23 mouse cellular contexts compared by ENCODE assay signal in the genomic region with DNA sequence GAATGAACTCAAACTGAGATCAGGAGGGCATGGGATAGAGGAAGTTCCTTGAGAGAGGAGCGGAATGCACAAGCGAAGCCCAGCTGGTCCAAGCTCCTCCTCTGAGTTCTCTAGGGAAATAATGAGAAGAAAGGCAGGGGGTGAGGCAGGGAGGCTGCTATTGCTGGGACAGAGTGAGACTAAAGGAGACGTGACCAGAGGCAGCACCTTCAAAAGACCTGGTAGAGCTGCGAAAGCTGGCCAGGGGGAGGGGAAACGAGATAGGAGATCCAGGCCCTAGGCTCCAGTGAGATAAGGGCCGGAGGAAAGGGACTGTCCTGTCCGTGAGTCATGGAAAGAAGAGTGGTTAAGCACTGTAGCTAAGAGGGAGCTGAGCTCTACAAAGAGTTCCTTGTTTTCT. TPM values are rescaled to one million over a fixed set of nuclear protein-coding genes. Genes with fewer than 3 reads are reported as not detected.
DNase-seq lines count a peak whose midpoint lies in the region; ATAC-seq lines count a peak whose summit lies in the region.
"Had no signal": no experiment of that assay in that cellular context is flagged by ENCODE, and none has a peak within 500 bp of the region (broad histone marks: within the 10 kb centered on the region; RNA-seq: fewer than 3 reads in every experiment).

No protein-coding gene starts in this region.

- no peak for DNase-seq in heart, adult 8-10 months (ENCODE audit: low spot score)
- DNase-seq in liver, embryonic 11.5 days (ENCODE audit: low spot score), result no peak
- no peak for DNase-seq in liver
- DNase-seq in left cerebral cortex, postnatal 14 days (ENCODE audit: low spot score in 2 of 2), result no peak
- DNase-seq: adrenal gland, adult 8-10 months; cerebellum, adult 11 months; cerebellum, postnatal 25 days; gastrocnemius, adult 2 months; kidney, adult 8-10 months; lung, postnatal 14 days; right cerebral cortex, postnatal 25 days; thymus, postnatal 36 days had no signal

- H3K9ac ChIP-seq in heart, embryonic 12.5 days, result no peak overlapping the region
- H3K9ac ChIP-seq in liver, embryonic 11.5 days (ENCODE audit: low read depth, low read length), result no peak overlapping the region
- no peak overlapping the region for H3K9ac ChIP-seq in intestine, embryonic 16.5 days (ENCODE audit: low read depth, low read length)
- no peak overlapping the region for H3K9ac ChIP-seq in stomach, embryonic 16.5 days (ENCODE audit: low read length)
- H3K9ac ChIP-seq: heart, embryonic 13.5 days; hindbrain, embryonic 15.5 days; liver, embryonic 15.5 days; neural tube, embryonic 12.5 days had no signal

- ATAC-seq in heart, embryonic 12.5 days (ENCODE audit: insufficient number of reproducible peaks, low FRiP score), result peak; percentile 43; the same call in 1 of the 2 replicates
- ATAC-seq in liver, embryonic 11.5 days (replicated peaks; ENCODE audit: low FRiP score), result peak; percentile 22; the same call in 1 of the 2 replicates
- peak; percentile 43 for ATAC-seq in intestine, embryonic 16.5 days
- peak; percentile 77; the same call in 1 of the 2 replicates for ATAC-seq in stomach, embryonic 16.5 days (ENCODE audit: insufficient read depth, low FRiP score)
- ATAC-seq: CD4-positive, CD25-positive, alpha-beta regulatory T cell, adult 4 months had no signal

- H3K27me3 ChIP-seq in heart, embryonic 12.5 days (replicated peaks), result peaks cover 59% of the 10 kb centered on the region
- H3K27me3 ChIP-seq in liver, embryonic 11.5 days (replicated peaks; ENCODE audit: control insufficient read depth, insufficient read depth, low read length), result no peaks in the 10 kb centered on the region
- H3K27me3 ChIP-seq in intestine, embryonic 16.5 days (replicated peaks; ENCODE audit: control insufficient read depth, insufficient read depth, low read length), result no peaks in the 10 kb centered on the region
- H3K27me3 ChIP-seq in stomach, embryonic 16.5 days (ENCODE audit: control insufficient read depth, insufficient read depth, low read length), result no peaks in the 10 kb centered on the region
- H3K27me3 ChIP-seq: hindbrain, embryonic 15.5 days; liver, embryonic 15.5 days; neural tube, embryonic 12.5 days had no signal

- intact Hi-C loops in left cerebral cortex, postnatal 14 days (cut with DNase I), result loop anchor here (10.0 kb wide), 1 partner anchor 471 kb away; no protein-coding TSS in a partner anchor

- no peaks in the 10 kb centered on the region for H3K9me3 ChIP-seq in heart, embryonic 12.5 days (replicated peaks)
- H3K9me3 ChIP-seq in liver, embryonic 11.5 days (ENCODE audit: control insufficient read depth, low read length), result no peaks in the 10 kb centered on the region
- no peaks in the 10 kb centered on the region for H3K9me3 ChIP-seq in intestine, embryonic 16.5 days (ENCODE audit: control insufficient read depth, low read length)
- H3K9me3 ChIP-seq in stomach, embryonic 16.5 days (replicated peaks; ENCODE audit: control insufficient read depth, low read length), result no peaks in the 10 kb centered on the region
- H3K9me3 ChIP-seq: heart, embryonic 13.5 days; hindbrain, embryonic 15.5 days; limb, embryonic 10.5 days; liver, embryonic 15.5 days; megakaryocyte, embryonic 14.5 days; neural tube, embryonic 12.5 days had no signal

- H3K27ac ChIP-seq in heart, embryonic 12.5 days (ENCODE audit: poor library complexity, severe bottlenecking), result no peak overlapping the region
- no peak overlapping the region for H3K27ac ChIP-seq in liver, embryonic 11.5 days (ENCODE audit: low read depth, low read length)
- H3K27ac ChIP-seq in intestine, embryonic 16.5 days (ENCODE audit: low read length), result peak overlapping the region; percentile 90
- H3K27ac ChIP-seq in stomach, embryonic 16.5 days (ENCODE audit: low read length), result no peak overlapping the region; the same call in 1 of the 2 replicates
- H3K27ac ChIP-seq: gastrocnemius, adult 2 months; heart, embryonic 13.5 days; hindbrain, embryonic 15.5 days; limb, embryonic 10.5 days; neural tube, embryonic 12.5 days had no signal

- no peak overlapping the region for H3K4me3 ChIP-seq in heart, embryonic 12.5 days
- H3K4me3 ChIP-seq in liver, embryonic 11.5 days (ENCODE audit: low read depth, low read length), result no peak overlapping the region
- H3K4me3 ChIP-seq in intestine, embryonic 16.5 days (ENCODE audit: low read length), result no peak overlapping the region
- no peak overlapping the region for H3K4me3 ChIP-seq in stomach, embryonic 16.5 days (replicated peaks; ENCODE audit: low read length)
- H3K4me3 ChIP-seq: gastrocnemius, adult 2 months; heart, embryonic 13.5 days; hindbrain, embryonic 15.5 days; limb, embryonic 10.5 days; liver, embryonic 15.5 days; megakaryocyte, embryonic 14.5 days; neural tube, embryonic 12.5 days had no signal

- H3K4me1 ChIP-seq in heart, embryonic 12.5 days (replicated peaks), result peaks cover 18% of the 10 kb centered on the region
- peaks cover 10% of the 10 kb centered on the region for H3K4me1 ChIP-seq in liver, embryonic 11.5 days (replicated peaks; ENCODE audit: control insufficient read depth, insufficient read depth, low read length)
- H3K4me1 ChIP-seq in intestine, embryonic 16.5 days (ENCODE audit: control insufficient read depth, insufficient read depth, low read length), result peaks cover 5% of the 10 kb centered on the region; the same call in 1 of the 2 replicates
- peaks cover 12% of the 10 kb centered on the region for H3K4me1 ChIP-seq in stomach, embryonic 16.5 days (ENCODE audit: control insufficient read depth, insufficient read depth, low read length)

- H3K36me3 ChIP-seq in heart, embryonic 12.5 days, result no peaks in the 10 kb centered on the region
- no peaks in the 10 kb centered on the region for H3K36me3 ChIP-seq in liver, embryonic 11.5 days (ENCODE audit: control insufficient read depth, insufficient read depth, low read length)
- H3K36me3 ChIP-seq in intestine, embryonic 16.5 days (ENCODE audit: control insufficient read depth, insufficient read depth, low read length), result no peaks in the 10 kb centered on the region
- no peaks in the 10 kb centered on the region for H3K36me3 ChIP-seq in stomach, embryonic 16.5 days (ENCODE audit: control insufficient read depth, insufficient read depth, low read length)
- H3K36me3 ChIP-seq: heart, embryonic 13.5 days; hindbrain, embryonic 15.5 days; limb, embryonic 10.5 days; liver, embryonic 15.5 days; neural tube, embryonic 12.5 days had no signal

- H3K4me2 ChIP-seq in heart, embryonic 12.5 days, result peak overlapping the region; percentile 33; the same call in 1 of the 2 replicates
- no peak overlapping the region for H3K4me2 ChIP-seq in liver, embryonic 11.5 days
- no peak overlapping the region for H3K4me2 ChIP-seq in intestine, embryonic 16.5 days (ENCODE audit: low read depth, low read length)
- no peak overlapping the region for H3K4me2 ChIP-seq in stomach, embryonic 16.5 days (ENCODE audit: low read depth, low read length)
- H3K4me2 ChIP-seq: heart, embryonic 13.5 days; hindbrain, embryonic 15.5 days; liver, embryonic 15.5 days; neural tube, embryonic 12.5 days had no signal

- WGBS in heart, embryonic 12.5 days, result 10% methylated on average over 7 of the region's 7 CpGs
- 23% methylated on average over 7 of the region's 7 CpGs for WGBS in liver, embryonic 11.5 days
- 42% methylated on average over 7 of the region's 7 CpGs for WGBS in intestine, embryonic 16.5 days
- 42% methylated on average over 7 of the region's 7 CpGs for WGBS in stomach, embryonic 16.5 days

RNA-seq across cellular contexts. Expression of gene Bcar3, which starts 20.0 kb away (rescaled TPM):
- 6.0 and 7.3 TPM in 2 replicates for polyA plus RNA-seq in heart, embryonic 12.5 days (2016; fragmentation: Nextera tagmentation; extraction: Ambion mirVana)
- total RNA-seq in heart, adult 8-10 months (2022), result 1 to 10 TPM; 3.9 to 8.2 (median 5.2) TPM
- polyA plus RNA-seq in liver, embryonic 11.5 days (2014; fragmentation: Nextera tagmentation; extraction: Ambion mirVana), result 10.1 and 12.2 TPM in 2 replicates
- 23.7 and 27.2 TPM in 2 replicates for polyA plus RNA-seq in intestine, embryonic 16.5 days (2015; fragmentation: Nextera tagmentation; extraction: Ambion mirVana)
- 11.1 and 13.7 TPM in 2 replicates for polyA plus RNA-seq in stomach, embryonic 16.5 days (2015; fragmentation: Nextera tagmentation; extraction: Ambion mirVana)
- 10 to 100 TPM; 15.1 to 16.2 TPM for total RNA-seq in left cerebral cortex, postnatal 14 days (2021)
- total RNA-seq: MEL had no signal

RNA-seq across cellular contexts. Expression of gene Dnttip2, which starts 39.7 kb away (rescaled TPM):
- 50.1 and 53.4 TPM in 2 replicates for polyA plus RNA-seq in heart, embryonic 12.5 days (2016; fragmentation: Nextera tagmentation; extraction: Ambion mirVana)
- 10 to 100 TPM; 23.3 to 29.7 (median 26.1) TPM for total RNA-seq in heart, adult 8-10 months (2022)
- 93.7 and 102 TPM in 2 replicates for polyA plus RNA-seq in liver, embryonic 11.5 days (2014; fragmentation: Nextera tagmentation; extraction: Ambion mirVana)
- 62.6 and 69.2 TPM in 2 replicates for polyA plus RNA-seq in intestine, embryonic 16.5 days (2015; fragmentation: Nextera tagmentation; extraction: Ambion mirVana)
- polyA plus RNA-seq in stomach, embryonic 16.5 days (2015; fragmentation: Nextera tagmentation; extraction: Ambion mirVana), result 57.6 and 61.7 TPM in 2 replicates
- 10 to 100 TPM; 23.0 to 27.4 TPM for total RNA-seq in left cerebral cortex, postnatal 14 days (2021)

Comparison
In these comparisons a context has a peak if more than half of its experiments do, and no peak if none do; other contexts are left out.
1. ATAC-seq: peak in every context shown above with its lines; median percentile 77 in stomach, embryonic 16.5 days; 43 in heart, embryonic 12.5 days; 43 in intestine, embryonic 16.5 days; 22 in liver, embryonic 11.5 days.